Mouse (Mus musculus): ENCODE measurements at regions not wholly inside any gene's neighbourhood (a gene's known extent, or its start where the extent isn't known, plus 50 kb on each side); places are given as distances from the start of the nearest gene placed in this dataset.

- no peak for DNase-seq (ENCODE audit: low read depth)
These were observed 247.6 kb downstream of the Ptprc start for GRCm38 (mm10) chr1:137927953-137928352.

- DNase-seq (ENCODE audit: low read depth), result no peak
These were observed 249.2 kb downstream of the Ptprc start for GRCm38 (mm10) chr1:137926326-137926725.

GRCm38 (mm10) chr1:137924156-137924555 is 251.4 kb downstream of the Ptprc start:
- no peak for DNase-seq (ENCODE audit: low read depth)

- DNase-seq (ENCODE audit: low read depth), result no peak
These were observed 251.8 kb downstream of the Ptprc start for GRCm38 (mm10) chr1:137923705-137924104.

- DNase-seq (ENCODE audit: low read depth), result no peak
These were observed 252.7 kb downstream of the Ptprc start for GRCm38 (mm10) chr1:137922769-137923168.

GRCm38 (mm10) chr1:137921592-137921991 is 253.9 kb downstream of the Ptprc start:
- no peak for DNase-seq (ENCODE audit: low read depth)

GRCm38 (mm10) chr1:137919739-137920563 is 255.6 kb downstream of the Ptprc start:
- DNase-seq (ENCODE audit: low read depth), result no peak

GRCm38 (mm10) chr1:137917449-137917848 is 258.1 kb downstream of the Ptprc start:
- no peak for DNase-seq (ENCODE audit: low read depth)

- DNase-seq (ENCODE audit: low read depth), result no peak
These were observed 268.6 kb downstream of the Ptprc start for GRCm38 (mm10) chr1:137906883-137907282.

- no peak for DNase-seq (ENCODE audit: low read depth)
These were observed 269.0 kb downstream of the Ptprc start for GRCm38 (mm10) chr1:137906477-137906876.

- DNase-seq (ENCODE audit: low read depth), result no peak
These were observed 269.9 kb downstream of the Ptprc start for GRCm38 (mm10) chr1:137905566-137905965.

GRCm38 (mm10) chr1:137903351-137903750 is 272.2 kb downstream of the Ptprc start:
- DNase-seq (ENCODE audit: low read depth), result no peak

GRCm38 (mm10) chr1:137902859-137903258 is 272.6 kb downstream of the Ptprc start:
- no peak for DNase-seq (ENCODE audit: low read depth)

- no peak for DNase-seq (ENCODE audit: low read depth)
These were observed 273.5 kb downstream of the Ptprc start for GRCm38 (mm10) chr1:137901996-137902395.

GRCm38 (mm10) chr1:137901211-137901610 is 274.3 kb downstream of the Ptprc start:
- no peak for DNase-seq (ENCODE audit: low read depth)

GRCm38 (mm10) chr1:137900621-137901071 is 274.9 kb downstream of the Ptprc start:
- peak; percentile 40 for DNase-seq (ENCODE audit: low read depth)

- peak; percentile 78 for DNase-seq (ENCODE audit: low read depth)
These were observed 275.4 kb downstream of the Ptprc start for GRCm38 (mm10) chr1:137899916-137900601.

GRCm38 (mm10) chr1:137899305-137899704 is 276.2 kb downstream of the Ptprc start:
- DNase-seq (ENCODE audit: low read depth), result peak; percentile 47

- peak; percentile 36 for DNase-seq (ENCODE audit: low read depth)
These were observed 276.6 kb downstream of the Ptprc start for GRCm38 (mm10) chr1:137898891-137899290.

GRCm38 (mm10) chr1:137898397-137898796 is 277.1 kb downstream of the Ptprc start:
- peak; percentile 91 for DNase-seq (ENCODE audit: low read depth)

GRCm38 (mm10) chr1:137881656-137882055 is 293.9 kb downstream of the Ptprc start:
- no peak for DNase-seq (ENCODE audit: low read depth)

- no peak for DNase-seq (ENCODE audit: low read depth)
These were observed 301.1 kb downstream of the Ptprc start for GRCm38 (mm10) chr1:137874361-137874760.

GRCm38 (mm10) chr1:137873628-137874027 is 301.9 kb downstream of the Ptprc start:
- no peak for DNase-seq (ENCODE audit: low read depth)
